15 mouse cellular contexts compared by ENCODE assay signal in the genomic region with DNA sequence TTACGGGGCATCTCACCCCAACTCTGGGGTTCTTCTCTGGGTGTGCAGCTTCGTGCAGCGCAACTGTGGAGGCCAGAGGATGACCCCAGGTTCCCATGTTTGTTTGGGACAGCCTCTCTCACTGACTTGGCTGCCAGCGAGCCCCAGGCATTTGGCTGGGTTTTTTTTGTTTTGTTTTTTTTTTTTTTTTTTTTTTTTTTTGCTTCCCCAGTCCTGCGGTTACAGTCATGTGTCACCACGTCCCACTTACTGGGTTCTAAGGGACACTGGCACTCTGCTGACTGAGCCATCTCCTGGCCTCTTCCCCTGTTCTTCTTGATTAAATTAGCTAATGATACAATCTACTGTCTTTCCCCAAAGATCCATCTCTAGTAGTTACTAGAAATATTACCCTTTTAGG. TPM values are rescaled to one million over a fixed set of nuclear protein-coding genes. Genes with fewer than 3 reads are reported as not detected.
DNase-seq lines count a peak whose midpoint lies in the region; ATAC-seq and TF ChIP-seq lines count a peak whose summit lies in the region.
"Had no signal": no experiment of that assay in that cellular context is flagged by ENCODE, and none has a peak within 500 bp of the region (broad histone marks: within the 10 kb centered on the region; RNA-seq: fewer than 3 reads in every experiment).

No protein-coding gene starts in this region.

- H3K9ac ChIP-seq in hindbrain, embryonic 15.5 days, result no peak overlapping the region
- no peak overlapping the region for H3K9ac ChIP-seq in hindbrain, embryonic 11.5 days (ENCODE audit: low read depth, low read length)
- no peak overlapping the region for H3K9ac ChIP-seq in neural tube, embryonic 13.5 days
- no peak overlapping the region for H3K9ac ChIP-seq in liver, postnatal 0 days (replicated peaks)
- H3K9ac ChIP-seq: forebrain, postnatal 0 days; limb, embryonic 13.5 days; midbrain, embryonic 12.5 days had no signal

- no peak for DNase-seq in hindbrain, embryonic 11.5 days (ENCODE audit: low spot score)
- DNase-seq in neural tube, embryonic 10.5 days (ENCODE audit: extremely low spot score, low spot score), result no peak
- DNase-seq in MN1 (ENCODE audit: low spot score), result peak; percentile 30
- DNase-seq in liver, postnatal 0 days, result no peak
- DNase-seq in ovary, adult 18-20 months (ENCODE audit: low spot score), result no peak
- DNase-seq in cerebellum, adult 9-11 months, result no peak
- DNase-seq: cerebellum, adult 18-20 months; forebrain, postnatal 0 days; layer of hippocampus, postnatal 36 days had no signal

- WGBS in hindbrain, embryonic 15.5 days, result 45% methylated on average over 6 of the region's 6 CpGs
- WGBS in hindbrain, embryonic 11.5 days, result 62% methylated on average over 6 of the region's 6 CpGs
- 65% methylated on average over 6 of the region's 6 CpGs for WGBS in neural tube, embryonic 13.5 days
- WGBS in liver, postnatal 0 days (ENCODE audit: insufficient replicate concordance), result 19% methylated on average over 6 of the region's 6 CpGs

- H3K27ac ChIP-seq in hindbrain, embryonic 15.5 days (replicated peaks), result 0 out of 2 replicates have a peak overlapping the region, but pooled peaks have one; percentile 39
- no peak overlapping the region for H3K27ac ChIP-seq in hindbrain, embryonic 11.5 days (ENCODE audit: low read depth, low read length)
- 0 out of 2 replicates have a peak overlapping the region, but pooled peaks have one; percentile 28 for H3K27ac ChIP-seq in neural tube, embryonic 13.5 days (replicated peaks)
- H3K27ac ChIP-seq in liver, postnatal 0 days (ENCODE audit: low read depth), result peak overlapping the region; percentile 90
- H3K27ac ChIP-seq: hindbrain, embryonic 10.5 days; limb, embryonic 13.5 days; midbrain, embryonic 12.5 days had no signal

- no peak for ATAC-seq in hindbrain, embryonic 15.5 days (ENCODE audit: low FRiP score, low read depth)
- no peak for ATAC-seq in hindbrain, embryonic 11.5 days (ENCODE audit: low FRiP score)
- no peak for ATAC-seq in neural tube, embryonic 13.5 days (ENCODE audit: low read depth)
- ATAC-seq in liver, postnatal 0 days, result 0 out of 2 replicates have a peak, but pooled peaks have one; percentile 5
- ATAC-seq: forebrain, postnatal 0 days; lung, postnatal 0 days had no signal

- 0 out of 2 replicates have a peak, but pooled peaks cover 5% of the 10 kb centered on the region for H3K27me3 ChIP-seq in hindbrain, embryonic 15.5 days
- no peaks in the 10 kb centered on the region for H3K27me3 ChIP-seq in hindbrain, embryonic 11.5 days (ENCODE audit: control insufficient read depth, insufficient read depth, low read length)
- H3K27me3 ChIP-seq in neural tube, embryonic 13.5 days, result no peaks in the 10 kb centered on the region
- H3K27me3 ChIP-seq in liver, postnatal 0 days (ENCODE audit: insufficient read depth, low read length), result no peaks in the 10 kb centered on the region
- H3K27me3 ChIP-seq: midbrain, embryonic 12.5 days had no signal

- no peak overlapping the region for H3K4me2 ChIP-seq in hindbrain, embryonic 15.5 days
- no peak overlapping the region for H3K4me2 ChIP-seq in hindbrain, embryonic 11.5 days (replicated peaks; ENCODE audit: low read depth, low read length)
- H3K4me2 ChIP-seq in neural tube, embryonic 13.5 days, result no peak overlapping the region
- peak overlapping the region; percentile 10; the same call in 1 of the 2 replicates for H3K4me2 ChIP-seq in liver, postnatal 0 days (ENCODE audit: low read depth, low read length)
- H3K4me2 ChIP-seq: limb, embryonic 13.5 days; midbrain, embryonic 12.5 days had no signal

- no peak overlapping the region for H3K4me3 ChIP-seq in hindbrain, embryonic 15.5 days
- H3K4me3 ChIP-seq in hindbrain, embryonic 11.5 days (ENCODE audit: low read depth, low read length), result no peak overlapping the region
- H3K4me3 ChIP-seq in neural tube, embryonic 13.5 days, result no peak overlapping the region
- no peak overlapping the region for H3K4me3 ChIP-seq in liver, postnatal 0 days (ENCODE audit: low read depth, low read length)
- H3K4me3 ChIP-seq: hindbrain, embryonic 10.5 days; limb, embryonic 13.5 days; midbrain, embryonic 12.5 days had no signal

- peaks cover 40% of the 10 kb centered on the region for H3K4me1 ChIP-seq in hindbrain, embryonic 15.5 days (replicated peaks)
- H3K4me1 ChIP-seq in hindbrain, embryonic 11.5 days (replicated peaks; ENCODE audit: control insufficient read depth, insufficient read depth, low read length), result peaks cover 6% of the 10 kb centered on the region
- peaks cover 50% of the 10 kb centered on the region for H3K4me1 ChIP-seq in neural tube, embryonic 13.5 days (replicated peaks)
- H3K4me1 ChIP-seq in liver, postnatal 0 days (ENCODE audit: insufficient read depth), result peaks cover 58% of the 10 kb centered on the region

- H3K9me3 ChIP-seq in hindbrain, embryonic 15.5 days, result no peaks in the 10 kb centered on the region
- no peaks in the 10 kb centered on the region for H3K9me3 ChIP-seq in hindbrain, embryonic 11.5 days (ENCODE audit: control insufficient read depth, low read length)
- H3K9me3 ChIP-seq in neural tube, embryonic 13.5 days, result no peaks in the 10 kb centered on the region
- H3K9me3 ChIP-seq in liver, postnatal 0 days (ENCODE audit: low read length), result no peaks in the 10 kb centered on the region
- H3K9me3 ChIP-seq: hindbrain, embryonic 10.5 days; limb, embryonic 13.5 days; midbrain, embryonic 12.5 days had no signal

- H3K36me3 ChIP-seq in hindbrain, embryonic 15.5 days, result no peaks in the 10 kb centered on the region
- H3K36me3 ChIP-seq in hindbrain, embryonic 11.5 days (ENCODE audit: control insufficient read depth, insufficient read depth, low read length), result no peaks in the 10 kb centered on the region
- H3K36me3 ChIP-seq in neural tube, embryonic 13.5 days, result peaks cover 12% of the 10 kb centered on the region
- no peaks in the 10 kb centered on the region for H3K36me3 ChIP-seq in liver, postnatal 0 days (replicated peaks; ENCODE audit: insufficient read depth, low read length)
- H3K36me3 ChIP-seq: limb, embryonic 13.5 days had no signal

- TF ChIP-seq CTCF in liver, postnatal 0 days (IDR thresholded peaks at IDR 0.05; ENCODE audit: low read depth), result no peak

- TF ChIP-seq EP300 in liver, postnatal 0 days (IDR thresholded peaks at IDR 0.05; ENCODE audit: low read depth), result no peak

RNA-seq across cellular contexts. Expression of a gene that starts 29.8 kb away (rescaled TPM):
- 6.6 and 8.3 TPM in 2 replicates for polyA plus RNA-seq in hindbrain, embryonic 15.5 days (2015; fragmentation: Nextera tagmentation; extraction: Ambion mirVana)
- polyA plus RNA-seq in hindbrain, embryonic 11.5 days (2014; fragmentation: Nextera tagmentation; extraction: Ambion mirVana), result 4.8 and 6.5 TPM in 2 replicates
- 6.1 and 6.8 TPM in 2 replicates for polyA plus RNA-seq in neural tube, embryonic 13.5 days (2015; fragmentation: Nextera tagmentation; extraction: Ambion mirVana)
- 0.80 and 1.8 TPM in 2 replicates for polyA plus RNA-seq in liver, postnatal 0 days (2015; fragmentation: Nextera tagmentation; extraction: Ambion mirVana)
